Mouse (Mus musculus): ENCODE data around the gene Gm5089. TPM values are rescaled to one million over a fixed set of nuclear protein-coding genes. Genes with fewer than 3 reads are reported as not detected.

The Gm5089 gene
- total and polyA plus RNA-seq, 3 experiments, result not detected

DNA sequence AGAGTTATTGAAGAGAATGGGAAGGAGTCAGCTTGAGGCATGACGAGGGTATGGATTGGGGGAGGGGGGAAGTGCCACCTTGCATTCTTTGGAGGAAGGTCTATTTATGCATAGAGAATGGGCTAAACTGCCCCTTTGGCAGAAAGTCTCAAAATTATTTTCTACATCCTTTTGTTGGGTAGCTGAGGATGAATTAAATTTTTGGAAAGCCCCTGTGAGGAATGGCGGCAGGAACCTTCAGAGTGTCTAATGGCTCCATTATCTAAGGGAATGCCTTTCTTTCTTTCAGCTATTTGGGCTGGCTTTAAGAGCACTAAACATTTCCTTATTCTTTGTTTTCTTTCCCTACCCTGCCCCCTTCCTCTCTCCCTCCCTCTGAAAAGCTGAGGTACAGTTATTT, 29.4 kb upstream of the Gm5089 start:
- no peak overlapping the region for H3K27ac ChIP-seq (ENCODE audit: control insufficient read depth, low read depth, low read length)
- no peak overlapping the region for H3K4me3 ChIP-seq (ENCODE audit: control insufficient read depth in 1 of 2, insufficient read depth in 1 of 2, low read depth in 2 of 2, low read length in 2 of 2)
- no peaks in the 10 kb centered on the region for H3K27me3 ChIP-seq (ENCODE audit: control insufficient read depth in 1 of 2, insufficient read depth in 2 of 2, low read length in 2 of 2)
- no peak for DNase-seq (ENCODE audit: low read depth, low spot score)
- TF ChIP-seq CTCF (IDR thresholded peaks at IDR 0.05 in 2 of 3, conservative IDR thresholded peaks at IDR 0.05 in 1 of 3; ENCODE audit: control insufficient read depth in 1 of 3, insufficient read depth in 1 of 3, low read depth in 2 of 3, low read length in 3 of 3, poor library complexity in 1 of 3, severe bottlenecking in 1 of 3), result no peak
- no peak for TF ChIP-seq RCOR1 (IDR thresholded peaks at IDR 0.05; ENCODE audit: low read depth, low read length)
- no peak for TF ChIP-seq ZMIZ1 (IDR thresholded peaks at IDR 0.05; ENCODE audit: low read depth, low read length)
- TF ChIP-seq TCF12 (IDR thresholded peaks at IDR 0.05; ENCODE audit: low read depth, low read length), result no peak
- TF ChIP-seq SMC3 (IDR thresholded peaks at IDR 0.05; ENCODE audit: low read depth, low read length), result no peak
- TF ChIP-seq KAT2A (conservative IDR thresholded peaks at IDR 0.05; ENCODE audit: low read depth, low read length), result no peak
- no peak for TF ChIP-seq ZNF384 (IDR thresholded peaks at IDR 0.05; ENCODE audit: low read depth, low read length)
- no peak for TF ChIP-seq ZKSCAN1 (IDR thresholded peaks at IDR 0.05; ENCODE audit: low read depth, low read length)
- no peak for TF ChIP-seq NELFE (IDR thresholded peaks at IDR 0.05; ENCODE audit: low read depth, low read length)
- TF ChIP-seq GATA1 (IDR thresholded peaks at IDR 0.05; ENCODE audit: low read depth, low read length), result no peak
- no peak for TF ChIP-seq MAFK (IDR thresholded peaks at IDR 0.05; ENCODE audit: borderline replicate concordance, low read depth, low read length)
- TF ChIP-seq POLR2AphosphoS5 (IDR thresholded peaks at IDR 0.05; ENCODE audit: borderline replicate concordance, low read depth, low read length), result no peak
- no peaks in the 10 kb centered on the region for H3K9me3 ChIP-seq (replicated peaks; ENCODE audit: insufficient read depth, low read length)
- no peaks in the 10 kb centered on the region for H3K36me3 ChIP-seq (ENCODE audit: control insufficient read depth in 1 of 2, insufficient read depth in 2 of 2, low read length in 2 of 2)
- no peak overlapping the region for H3K9ac ChIP-seq (ENCODE audit: control insufficient read depth, low read depth, low read length, poor library complexity, severe bottlenecking)
- H3K4me1 ChIP-seq (ENCODE audit: control insufficient read depth in 1 of 2, insufficient read depth in 2 of 2, low read length in 2 of 2), result no peaks in the 10 kb centered on the region
- no peaks in the 10 kb centered on the region for H3K79me2 ChIP-seq (ENCODE audit: control insufficient read depth, insufficient read depth, low read length, poor library complexity)

GRCm38 (mm10) chr14:122479461-122480109, 28.7 kb upstream of the Gm5089 start:
- H3K4me3 ChIP-seq (ENCODE audit: control insufficient read depth in 1 of 2, insufficient read depth in 1 of 2, low read depth in 2 of 2, low read length in 2 of 2), result no peak overlapping the region
- TF ChIP-seq USF2 (IDR thresholded peaks at IDR 0.05; ENCODE audit: borderline replicate concordance in 1 of 2, insufficient read depth in 1 of 2, low read depth in 1 of 2, low read length in 2 of 2) (no peak), POLR2AphosphoS5 (IDR thresholded peaks at IDR 0.05; ENCODE audit: borderline replicate concordance, low read depth, low read length) (no peak), ZNF384 (IDR thresholded peaks at IDR 0.05; ENCODE audit: low read depth, low read length) (no peak), GATA1 (IDR thresholded peaks at IDR 0.05; ENCODE audit: low read depth, low read length) (no peak), SMC3 (IDR thresholded peaks at IDR 0.05; ENCODE audit: low read depth, low read length) (no peak), SIN3A (IDR thresholded peaks at IDR 0.05; ENCODE audit: low read length) (no peak), POLR2AphosphoS2 (IDR thresholded peaks at IDR 0.05; ENCODE audit: low read length) (no peak), MAFK (IDR thresholded peaks at IDR 0.05; ENCODE audit: borderline replicate concordance, low read depth, low read length) (no peak), ZKSCAN1 (IDR thresholded peaks at IDR 0.05; ENCODE audit: low read depth, low read length) (no peak), CHD1 (IDR thresholded peaks at IDR 0.05; ENCODE audit: low read depth, low read length) (no peak), BHLHE40 (IDR thresholded peaks at IDR 0.05; ENCODE audit: borderline replicate concordance, low read depth, low read length) (no peak)
- no peaks in the 10 kb centered on the region for H3K27me3 ChIP-seq (ENCODE audit: control insufficient read depth in 1 of 2, insufficient read depth in 2 of 2, low read length in 2 of 2)
- H3K9me3 ChIP-seq (replicated peaks; ENCODE audit: insufficient read depth, low read length), result no peaks in the 10 kb centered on the region
- no peak overlapping the region for H3K9ac ChIP-seq (ENCODE audit: control insufficient read depth, low read depth, low read length, poor library complexity, severe bottlenecking)
- no peaks in the 10 kb centered on the region for H3K36me3 ChIP-seq (ENCODE audit: control insufficient read depth in 1 of 2, insufficient read depth in 2 of 2, low read length in 2 of 2)
- no peak overlapping the region for H3K27ac ChIP-seq (ENCODE audit: control insufficient read depth, low read depth, low read length)
- H3K79me2 ChIP-seq (ENCODE audit: control insufficient read depth, insufficient read depth, low read length, poor library complexity), result no peaks in the 10 kb centered on the region
- no peaks in the 10 kb centered on the region for H3K4me1 ChIP-seq (ENCODE audit: control insufficient read depth in 1 of 2, insufficient read depth in 2 of 2, low read length in 2 of 2)
- no peak for DNase-seq (ENCODE audit: low read depth, low spot score)
